Mouse (Mus musculus) urinary bladder, adult 18-20 months (tissue): Measurements from ENCODE around the gene Ppp1r32.
A peak's percentile ranks its signal among the peaks of the same experiment; 100 is the strongest.

Source experiments
- DNase-seq, 2 experiments: peaks; one replicate each; pipeline ENCODE4 v3.0.0; 2022; ENCODE audit warnings: low spot score in 2 of 2, mixed read lengths in 2 of 2

Gene Ppp1r32

DNA sequence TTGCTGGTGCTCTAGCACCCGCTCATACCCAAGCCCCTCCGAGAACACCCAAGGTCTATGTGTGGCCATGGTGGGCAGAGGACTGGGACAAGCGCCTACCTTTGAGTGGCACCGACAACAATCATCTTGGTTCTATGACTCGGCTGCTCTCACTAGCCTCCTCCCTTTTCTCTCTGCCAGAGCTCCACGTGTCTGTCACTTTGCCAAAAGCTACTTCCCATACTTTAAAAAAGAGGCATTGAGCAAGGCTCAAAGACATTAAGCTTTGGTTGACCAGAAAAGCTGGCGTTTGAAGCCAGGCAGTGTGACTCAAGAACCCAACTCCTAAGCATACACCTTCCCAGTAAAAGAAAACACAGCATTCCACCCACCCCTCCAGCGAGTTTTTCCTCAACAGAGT, 24.6 kb downstream of the Ppp1r32 start:
- no peak for DNase-seq

DNA sequence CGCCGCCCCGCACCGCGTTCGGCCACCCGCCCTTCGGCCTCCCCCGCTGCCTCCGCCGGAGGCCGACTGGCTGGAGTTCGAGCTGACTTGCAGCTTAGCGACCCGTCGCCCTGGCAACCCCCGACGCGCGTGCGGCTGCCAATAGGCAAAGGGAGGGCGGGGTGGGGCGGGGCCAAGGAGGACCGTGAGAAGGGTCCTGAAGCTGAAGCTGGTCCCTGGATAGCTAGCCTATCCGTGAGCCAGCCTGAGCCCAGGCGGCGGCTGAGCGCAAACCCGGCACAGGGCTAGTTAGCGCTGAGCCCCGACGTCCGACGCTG, 25.3 kb downstream of the Ppp1r32 start:
- DNase-seq = no peak

DNA sequence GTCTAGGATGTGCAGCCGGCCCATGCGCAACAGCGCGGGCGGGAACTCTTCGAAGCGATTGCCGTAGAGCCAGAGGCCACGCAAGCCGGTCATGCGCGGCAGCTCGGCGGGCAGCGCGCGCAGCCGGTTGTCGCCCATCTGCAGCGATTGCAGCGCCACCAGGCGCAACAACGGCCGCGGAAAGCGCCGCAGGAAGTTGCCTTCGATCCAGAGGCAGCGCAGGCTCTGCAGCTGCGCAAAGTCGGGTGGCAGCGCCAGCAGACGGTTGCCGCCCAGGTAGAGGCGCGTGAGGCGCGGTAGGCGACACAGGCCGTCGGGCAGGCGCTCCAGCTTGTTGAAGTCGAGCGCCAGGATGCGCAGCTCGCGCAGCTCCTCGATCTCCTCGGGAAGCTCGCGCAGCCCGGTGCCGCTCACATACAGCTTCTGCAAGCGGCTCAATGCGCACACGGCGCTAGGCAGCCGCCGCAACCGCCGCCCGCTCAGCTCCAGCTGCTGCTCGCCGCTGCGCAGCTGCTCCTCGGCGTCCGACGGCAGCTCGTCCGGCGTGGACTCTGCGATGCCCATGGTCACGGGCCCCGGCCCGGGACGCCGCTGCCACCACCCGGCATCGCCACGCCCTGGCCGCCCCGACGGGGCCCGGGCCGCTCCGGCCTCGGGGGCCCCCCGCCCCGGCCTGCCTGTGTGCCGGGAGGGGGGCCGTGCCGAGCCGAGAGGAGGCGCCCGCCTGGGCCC, 25.8 kb downstream of the Ppp1r32 start, which contains the start of gene Lrrc10b:
TSS of gene Lrrc10b (minus strand) at position 722 of the 732 bp plus-strand sequence.
- peak; percentile 21 to 46 for DNase-seq

DNA sequence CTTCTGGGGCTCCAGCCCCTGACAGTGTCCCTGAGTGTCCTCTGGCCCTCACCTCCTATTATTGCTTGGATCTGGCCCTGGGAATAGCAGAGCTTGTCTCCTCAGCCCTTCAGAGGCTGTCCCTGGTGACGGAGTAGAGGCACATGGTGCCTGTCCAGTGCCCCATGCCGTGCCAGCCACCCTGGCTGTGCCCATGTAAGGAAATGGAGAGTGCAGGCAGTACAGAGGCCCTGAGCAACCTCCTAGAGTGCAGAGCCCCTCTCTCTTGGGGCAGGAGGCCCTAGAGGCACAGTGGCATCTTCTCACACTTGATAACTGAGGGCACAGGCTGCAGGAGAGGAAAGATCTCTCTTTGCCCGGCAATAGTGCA, 27.3 kb downstream of the Ppp1r32 start:
- no peak for DNase-seq

DNA sequence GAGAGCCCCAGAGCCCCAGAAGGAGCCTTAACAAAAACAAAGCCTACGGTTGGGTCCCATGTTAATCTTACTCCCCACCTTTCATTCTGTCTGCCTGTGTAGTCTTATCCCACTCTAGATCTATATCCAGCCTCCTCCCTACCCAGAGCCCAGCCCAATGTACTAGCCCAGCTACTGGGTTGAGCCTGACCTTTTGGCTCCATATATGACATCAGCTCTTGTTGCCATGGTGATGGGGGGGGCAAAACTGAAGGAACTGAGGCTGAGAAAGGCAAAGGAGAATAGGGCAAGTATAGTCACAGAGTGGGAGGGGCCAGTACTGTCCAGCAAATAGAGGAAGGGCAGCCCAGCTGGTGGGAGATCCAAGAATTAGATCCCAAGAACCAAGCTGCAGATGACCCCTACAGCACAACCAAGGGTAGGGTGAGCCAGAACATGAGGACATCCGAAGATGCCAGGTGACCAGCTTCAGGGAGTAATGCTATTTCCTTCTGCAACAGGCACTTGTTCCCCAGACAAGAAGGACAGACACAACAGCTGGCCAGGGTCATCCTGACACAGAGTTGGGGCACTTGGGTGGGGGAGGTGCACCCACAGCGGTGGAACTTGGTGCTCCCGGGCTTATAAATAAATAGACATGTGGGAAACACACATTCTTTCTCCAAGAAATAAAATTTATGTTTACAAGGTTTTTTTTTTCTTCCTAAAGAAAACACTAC, 27.9 kb downstream of the Ppp1r32 start:
- no peak for DNase-seq

DNA sequence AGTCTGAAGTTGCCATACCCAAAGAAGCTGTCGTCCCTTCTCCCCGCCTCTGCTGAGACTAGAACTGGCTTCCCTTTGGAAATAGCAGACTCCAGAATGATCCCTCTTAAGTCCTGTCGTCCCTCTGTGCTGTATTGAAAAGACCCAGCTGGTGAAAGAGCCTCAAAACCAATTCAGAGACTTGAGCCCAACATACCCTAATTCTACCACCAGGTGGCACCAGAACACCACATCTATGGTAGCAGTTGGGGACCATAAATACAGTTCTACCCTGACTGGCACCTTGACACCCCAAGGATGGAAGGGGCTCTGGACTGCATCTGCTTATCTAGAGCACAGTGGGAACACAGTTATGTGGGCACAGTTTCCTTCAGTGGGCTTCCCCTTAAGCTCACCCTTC, 33.0 kb downstream of the Ppp1r32 start:
- DNase-seq = peak; percentile 33 to 46

DNA sequence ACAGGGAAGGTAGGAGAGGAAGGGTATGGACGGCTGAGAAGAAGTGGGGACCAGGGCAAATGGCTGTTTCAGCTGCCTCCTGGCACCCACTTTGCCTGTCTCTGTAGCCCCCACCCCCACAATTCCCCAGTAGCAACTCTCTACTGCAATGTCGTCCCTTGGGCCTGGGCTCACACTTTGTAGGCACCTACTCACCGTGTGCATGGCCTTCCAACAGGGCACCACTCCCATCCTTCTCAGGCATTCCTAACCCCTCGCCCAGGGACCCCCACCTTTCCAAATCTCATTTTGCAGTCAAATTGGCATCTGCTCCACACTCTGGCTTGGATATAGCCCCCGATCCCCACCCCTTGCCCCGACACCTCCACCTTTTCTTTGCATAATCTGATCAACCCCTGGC, 33.5 kb downstream of the Ppp1r32 start:
- no peak for DNase-seq

DNA sequence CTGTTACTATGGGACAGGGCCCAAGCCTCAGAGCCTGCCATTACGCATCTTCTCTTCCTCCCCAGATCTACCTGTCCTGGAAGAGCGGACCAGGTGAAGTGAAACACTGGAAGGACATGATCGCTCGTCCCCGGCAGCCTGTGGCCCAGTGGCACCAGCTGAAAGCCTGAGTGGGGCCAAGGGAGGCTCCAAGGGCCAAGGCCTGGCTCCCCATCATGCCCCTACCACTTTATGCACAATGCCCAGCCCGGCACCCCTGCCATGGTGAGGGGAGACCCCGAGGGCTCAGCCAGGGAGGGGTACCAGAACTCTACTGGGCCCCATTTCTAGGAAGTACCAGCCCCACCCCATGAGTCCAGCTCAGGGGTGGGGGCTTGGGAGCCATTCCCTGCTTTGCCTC, 34.5 kb downstream of the Ppp1r32 start:
- DNase-seq = no peak

DNA sequence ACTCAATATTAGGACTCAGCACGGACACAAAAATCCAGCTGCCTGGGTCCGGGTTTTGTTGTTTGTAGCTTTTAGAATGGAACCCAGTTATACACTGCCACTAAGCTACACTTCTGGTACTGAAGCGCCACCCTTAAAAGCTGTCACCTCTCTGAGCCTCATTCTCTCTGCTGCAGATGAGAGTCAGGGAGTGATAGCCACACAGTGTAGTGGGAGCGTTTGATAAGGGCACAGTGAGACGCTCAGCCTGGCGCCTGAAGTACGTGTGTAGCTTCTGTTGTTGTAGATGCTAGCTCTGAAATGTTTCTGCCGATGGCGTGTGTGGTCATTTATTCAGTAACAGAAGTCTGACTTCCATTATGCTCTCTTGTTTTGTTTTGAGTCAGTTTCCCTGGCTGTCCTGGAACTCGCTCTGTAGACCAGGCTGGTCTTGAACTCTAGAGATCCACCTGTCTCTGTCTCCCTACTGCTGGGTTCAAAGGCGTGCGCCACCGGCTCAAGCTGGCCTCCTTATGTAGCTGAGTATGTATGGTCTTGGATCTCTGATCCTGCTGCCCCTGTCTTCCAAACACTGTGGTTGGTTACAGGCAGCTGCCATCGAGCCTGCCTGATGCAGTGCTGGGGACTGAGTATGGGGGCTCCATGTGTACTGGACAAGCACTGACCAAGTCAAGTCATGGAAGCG, 37.9 kb downstream of the Ppp1r32 start:
- DNase-seq = no peak

DNA sequence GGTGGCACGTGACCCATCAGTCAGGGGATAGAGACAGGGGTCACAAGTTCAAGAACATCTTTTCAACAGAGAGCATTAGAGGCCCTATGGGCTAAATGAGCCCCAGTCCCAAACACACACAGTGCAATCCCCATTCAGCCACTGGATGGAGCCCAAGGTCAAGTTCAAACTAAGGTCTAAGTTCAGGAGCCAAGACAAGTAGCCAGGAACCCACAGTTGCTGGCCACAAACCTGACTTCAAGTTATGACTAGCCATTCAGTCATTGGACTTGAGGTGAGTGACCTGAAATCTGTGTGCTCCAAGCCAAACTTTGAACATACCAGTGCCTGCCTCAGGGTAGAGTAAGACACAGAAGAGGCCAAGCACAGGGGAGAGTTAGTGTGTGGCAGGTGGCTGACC, 45.2 kb downstream of the Ppp1r32 start:
- no peak for DNase-seq

DNA sequence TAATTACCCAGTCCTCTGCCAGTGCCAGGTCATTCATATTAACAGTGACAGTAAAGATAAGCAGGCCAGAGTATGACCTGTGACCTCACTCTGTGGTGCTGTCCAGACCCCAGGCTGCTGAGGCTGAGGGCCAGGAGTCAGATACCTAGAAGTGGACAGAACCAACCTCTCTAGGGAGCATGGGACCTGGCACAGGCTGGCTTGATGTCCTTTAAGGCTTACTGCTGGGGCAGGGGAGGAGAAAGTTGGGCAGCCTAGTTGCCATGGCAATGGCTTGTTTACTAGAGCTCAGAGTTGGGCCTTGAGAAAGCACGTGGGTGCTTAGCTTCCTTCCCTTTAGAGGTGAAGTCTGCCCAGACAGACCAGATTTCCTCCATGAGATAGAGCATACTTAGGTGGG, 46.0 kb downstream of the Ppp1r32 start:
- DNase-seq = no peak

DNA sequence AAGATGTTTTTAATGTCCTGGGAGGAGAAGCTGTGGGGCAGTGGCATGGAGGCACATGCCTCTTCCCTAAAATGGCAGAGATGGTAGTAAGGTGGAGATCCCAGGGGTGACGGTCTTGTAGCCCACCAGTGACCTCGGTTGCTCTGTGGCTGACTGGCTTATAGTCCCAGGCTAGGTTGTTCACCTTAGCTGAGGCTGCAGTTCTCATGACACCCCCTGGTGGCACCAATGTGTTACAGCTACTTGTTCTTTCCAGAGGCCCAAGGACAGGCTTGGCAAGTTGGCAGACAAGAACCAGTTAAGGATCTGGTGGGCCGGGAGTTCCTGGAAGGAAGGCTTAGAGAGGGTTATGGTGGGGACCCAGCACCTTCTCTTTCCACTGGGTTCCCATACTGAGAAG, 46.8 kb downstream of the Ppp1r32 start:
- DNase-seq = peak; percentile 37 to 50

DNA sequence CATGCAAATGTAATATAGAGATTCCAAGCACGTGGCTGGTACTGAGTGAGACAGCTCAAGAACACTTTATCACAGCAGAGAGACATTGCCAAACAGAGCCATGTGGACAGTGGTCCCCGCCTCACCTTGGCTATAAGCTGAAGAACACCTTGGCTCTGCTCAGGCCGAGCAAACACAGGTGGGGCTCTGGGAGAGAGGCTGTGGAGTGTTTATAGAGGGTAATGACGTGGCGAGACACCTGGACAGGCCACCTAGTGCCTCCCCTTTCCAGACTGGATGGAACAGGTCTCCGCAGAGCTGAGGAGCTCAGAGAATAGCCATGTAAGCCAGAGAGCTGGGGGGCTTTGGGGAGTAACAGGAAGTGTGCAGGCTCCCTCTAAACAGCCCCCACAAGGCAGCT, 47.8 kb downstream of the Ppp1r32 start:
- no peak for DNase-seq

DNA sequence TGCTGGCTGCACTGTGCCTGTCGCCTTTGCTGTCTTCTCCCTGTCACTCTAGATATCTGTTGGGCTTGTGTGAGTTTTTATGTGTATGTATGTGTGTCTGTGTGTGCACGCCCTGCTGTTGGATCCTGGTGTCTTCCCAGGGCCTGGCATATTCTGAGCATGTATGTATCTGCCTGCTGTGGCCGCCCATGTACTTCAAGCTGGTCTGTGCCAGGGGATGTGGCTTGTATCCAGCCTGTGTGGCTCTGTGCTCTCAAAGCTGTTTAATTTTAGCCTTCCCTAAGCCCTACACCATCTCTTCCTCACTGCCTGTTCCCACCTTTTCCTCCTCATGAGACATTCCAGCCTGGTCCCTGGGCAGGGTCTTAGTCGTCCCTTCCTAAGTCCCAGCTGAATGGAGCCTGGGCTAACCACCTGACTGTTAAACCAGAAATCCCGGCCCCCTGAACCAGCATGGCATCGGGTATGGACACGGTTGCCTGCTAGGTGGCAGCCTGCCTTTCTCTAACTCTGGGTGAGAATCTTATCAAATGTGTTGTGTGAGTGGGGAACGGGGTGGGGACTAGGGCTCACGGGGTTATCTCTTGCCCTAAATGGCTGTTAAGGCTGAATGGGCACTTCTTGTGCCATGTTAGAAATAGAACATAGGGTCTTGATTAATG, 48.7 kb downstream of the Ppp1r32 start:
- DNase-seq = no peak

DNA sequence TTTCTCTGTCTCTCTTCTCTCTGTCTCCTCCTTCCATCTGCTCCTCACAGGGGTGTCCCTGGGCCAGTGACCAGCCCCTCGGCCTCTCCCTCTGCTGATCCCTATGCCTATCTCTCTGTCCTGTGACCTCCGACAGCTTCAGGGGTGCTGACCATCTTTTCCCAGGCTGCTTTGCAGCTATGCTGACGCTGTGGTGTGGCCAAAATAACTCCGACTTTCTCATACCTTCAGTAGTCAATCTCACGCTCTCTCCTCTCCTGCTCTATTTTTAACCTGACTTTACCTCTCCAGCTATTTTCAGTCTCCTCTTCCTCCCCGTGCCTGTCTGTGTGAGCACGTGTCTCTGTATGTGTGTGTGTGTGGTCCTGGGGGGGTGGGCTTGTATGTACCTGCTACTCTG, 49.5 kb downstream of the Ppp1r32 start:
- no peak for DNase-seq

DNA sequence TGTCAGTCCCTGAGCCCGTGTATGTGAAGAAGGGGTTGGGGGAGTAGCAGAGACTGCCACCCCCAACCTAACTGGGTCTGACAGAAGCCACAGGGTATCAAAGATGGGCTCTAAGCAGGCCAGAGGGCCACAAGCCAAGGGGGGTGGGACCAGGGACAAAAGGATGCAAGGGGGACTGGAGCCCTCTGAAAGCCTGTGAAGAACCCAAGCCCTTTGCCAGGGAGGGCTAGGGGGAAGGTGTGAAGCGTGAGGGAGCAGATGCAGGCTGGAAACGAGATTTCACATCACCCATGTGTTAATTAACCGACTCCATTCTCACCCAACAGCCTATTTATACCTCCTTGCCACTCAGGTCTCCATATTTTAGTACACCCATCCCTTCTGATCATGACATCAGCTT, 50.9 kb downstream of the Ppp1r32 start:
- no peak for DNase-seq

DNA sequence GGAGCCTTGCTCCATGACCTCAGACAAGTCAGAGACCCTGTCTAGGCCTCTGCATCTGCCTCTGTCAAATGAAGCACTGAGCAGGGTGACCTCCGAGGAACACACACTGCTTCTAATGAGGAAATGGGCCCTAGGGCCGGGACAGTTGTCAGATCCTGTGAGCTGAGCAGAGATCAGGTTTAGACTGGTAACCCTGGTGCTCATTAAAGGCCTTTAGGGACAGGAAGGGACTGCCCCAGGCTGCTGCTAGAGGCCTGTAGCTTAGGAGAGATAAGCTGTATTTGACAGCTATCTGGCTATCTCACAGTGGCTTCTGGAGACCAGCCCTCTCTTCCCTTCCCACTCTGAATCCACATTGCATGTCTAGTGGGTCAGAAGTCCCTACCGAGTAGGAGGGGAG, 51.3 kb downstream of the Ppp1r32 start:
- DNase-seq = no peak

DNA sequence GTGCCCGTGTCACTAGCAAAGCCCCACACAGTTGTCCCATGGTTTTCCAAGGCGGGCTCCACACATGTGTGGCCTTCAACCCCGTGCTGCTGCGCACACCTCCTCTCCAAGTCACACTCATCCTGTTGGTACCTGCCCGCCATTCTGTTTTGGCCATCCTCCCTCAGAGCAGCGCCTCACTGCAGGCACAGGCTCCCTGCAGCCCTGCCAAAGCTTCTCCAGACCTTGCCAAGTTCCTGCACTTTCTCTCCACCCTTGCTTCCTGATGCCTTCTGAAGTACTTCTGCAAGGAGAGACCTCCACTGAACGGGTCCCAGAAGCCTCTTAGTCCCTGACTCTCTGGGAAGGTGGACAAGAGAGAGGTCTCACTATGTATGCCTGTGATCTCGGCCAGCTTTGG, 53.4 kb downstream of the Ppp1r32 start:
- DNase-seq = no peak

DNA sequence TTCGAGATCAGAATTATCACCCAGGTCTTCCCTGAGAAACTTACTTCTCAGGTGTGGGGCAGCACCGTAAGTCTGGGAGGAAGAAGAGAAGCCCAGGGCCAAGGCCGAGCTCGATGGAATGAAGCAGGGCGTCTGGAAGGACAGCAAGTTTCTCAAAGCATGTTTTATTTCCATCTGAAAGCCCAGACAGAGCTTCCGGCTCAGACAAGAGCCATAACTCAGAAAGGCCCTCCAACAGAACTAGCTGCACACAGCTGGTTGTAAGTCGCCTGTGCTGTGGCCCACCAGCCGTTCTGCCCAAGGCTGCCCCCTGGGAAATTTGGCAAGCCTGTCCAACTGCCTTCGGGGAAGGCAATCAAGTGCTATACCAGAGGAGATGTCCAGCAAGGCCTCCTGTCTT, 55.3 kb downstream of the Ppp1r32 start:
- DNase-seq = no peak

DNA sequence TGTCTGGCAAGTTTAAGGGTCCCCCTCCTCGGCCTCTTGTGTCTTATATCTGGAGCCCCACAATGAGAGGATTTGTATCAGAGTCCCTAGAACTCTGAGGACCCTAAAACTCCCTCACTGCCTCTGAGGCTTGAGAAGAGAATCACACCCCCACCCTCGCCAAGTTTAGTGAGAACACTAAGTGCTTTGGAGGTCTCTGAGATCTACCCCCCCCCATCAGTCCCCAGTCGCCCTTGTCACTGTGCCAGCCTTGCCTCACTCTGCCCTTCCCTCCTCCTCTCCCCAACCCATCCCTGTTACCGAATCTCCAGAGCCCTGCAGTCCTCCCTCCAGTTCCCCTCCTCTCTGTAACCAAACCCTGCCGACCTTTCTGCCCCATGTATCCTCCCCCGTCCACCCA, 55.9 kb downstream of the Ppp1r32 start:
- no peak for DNase-seq

DNA sequence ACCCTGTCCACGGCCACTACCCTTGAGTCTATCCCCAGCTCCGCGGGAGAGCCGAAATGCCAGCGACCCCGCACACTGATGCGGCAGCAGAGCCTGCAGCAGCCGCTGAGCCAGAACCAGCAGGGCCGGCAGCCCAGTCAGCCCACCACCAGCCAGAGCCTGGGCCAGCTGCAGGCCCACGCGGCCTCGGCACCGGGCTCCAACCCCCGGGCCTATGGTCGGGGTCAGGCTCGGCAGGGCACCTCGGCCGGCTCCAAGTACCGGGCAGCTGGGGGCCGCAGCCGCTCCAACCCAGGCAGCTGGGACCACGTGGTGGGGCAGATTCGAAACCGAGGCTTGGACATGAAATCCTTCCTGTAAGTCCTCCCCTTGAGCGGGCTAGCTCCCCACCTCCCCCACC, 56.4 kb downstream of the Ppp1r32 start:
- no peak for DNase-seq

DNA sequence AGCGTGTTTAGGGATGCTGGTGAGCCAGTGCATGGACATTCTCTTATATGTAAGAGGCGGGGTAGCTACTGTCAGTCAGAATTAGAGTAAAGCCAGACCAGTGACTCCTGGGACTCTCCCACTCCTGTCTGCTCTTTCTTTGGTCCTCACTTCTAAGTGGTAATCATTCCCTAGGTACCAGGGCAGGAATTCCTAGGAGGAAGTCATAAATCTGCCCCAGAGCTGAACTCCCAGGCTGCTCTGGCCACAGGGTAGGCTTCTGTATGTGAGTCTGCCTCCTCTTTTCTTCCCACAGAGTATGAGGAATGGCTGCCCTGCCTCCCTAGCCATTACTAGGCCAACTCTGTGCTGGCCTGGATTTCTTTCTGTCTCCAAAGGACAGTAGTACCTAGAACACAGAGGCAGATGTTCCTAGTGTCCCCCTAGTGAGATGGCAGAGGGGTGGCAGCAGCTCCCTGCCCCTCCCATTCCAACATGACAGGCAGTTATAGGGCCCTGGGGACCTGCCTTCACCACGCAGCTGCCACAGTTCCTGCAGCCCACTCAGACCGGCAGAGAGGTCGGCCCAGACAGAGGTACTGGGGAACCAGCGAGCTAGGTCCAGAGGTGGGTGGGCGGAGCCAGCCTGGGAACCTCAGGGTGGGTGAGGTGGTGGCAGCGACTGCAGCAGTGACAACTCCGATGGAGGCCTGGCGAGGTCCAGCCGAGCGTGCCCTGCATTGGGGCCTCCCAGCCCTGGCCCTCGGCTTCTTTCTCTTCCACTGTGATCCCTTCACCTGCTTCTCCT, 57.1 kb downstream of the Ppp1r32 start:
- DNase-seq = no peak
